Mouse (Mus musculus) frontal cortex, postnatal 25 days (tissue): ENCODE measurements around the gene Gm960.
A peak's percentile ranks its signal among the peaks of the same experiment; 100 is the strongest.

Experiments
- DNase-seq, 2 experiments: peaks; one replicate each; pipeline ENCODE4 v3.0.0; 2022; ENCODE audit warnings: low spot score in 2 of 2

Gene Gm960

GRCm38 (mm10) chr19:4698205-4698677 lies at the start of gene Gm960:
Gene Gm960 (minus strand): TSS chr19:4698668.
- peak; percentile 66 to 77 for DNase-seq

GRCm38 (mm10) chr19:4747631-4748312 lies 49.3 kb upstream of the Gm960 start:
- no peak for DNase-seq

- no peak for DNase-seq
Measured at GRCm38 (mm10) chr19:4746611-4747010, 48.1 kb upstream of the Gm960 start.

- no peak for DNase-seq
Measured at GRCm38 (mm10) chr19:4745681-4746080, 47.2 kb upstream of the Gm960 start.

GRCm38 (mm10) chr19:4745057-4745456 lies 46.6 kb upstream of the Gm960 start:
- DNase-seq = no peak

GRCm38 (mm10) chr19:4744026-4744425 lies 45.6 kb upstream of the Gm960 start:
- DNase-seq = no peak

- DNase-seq = no peak
Measured at GRCm38 (mm10) chr19:4743524-4743923, 45.1 kb upstream of the Gm960 start.

GRCm38 (mm10) chr19:4742229-4742628 lies 43.8 kb upstream of the Gm960 start:
- no peak for DNase-seq

- no peak for DNase-seq
Measured at GRCm38 (mm10) chr19:4741482-4741881, 43.0 kb upstream of the Gm960 start.

- DNase-seq = no peak
Measured at GRCm38 (mm10) chr19:4739762-4740161, 41.3 kb upstream of the Gm960 start.

GRCm38 (mm10) chr19:4739053-4739452 lies 40.6 kb upstream of the Gm960 start:
- DNase-seq = no peak

- DNase-seq = no peak
Measured at GRCm38 (mm10) chr19:4737866-4738265, 39.4 kb upstream of the Gm960 start.

- DNase-seq = no peak
Measured at GRCm38 (mm10) chr19:4733052-4733451, 34.6 kb upstream of the Gm960 start.

GRCm38 (mm10) chr19:4729186-4729585 lies 30.7 kb upstream of the Gm960 start:
- no peak for DNase-seq

GRCm38 (mm10) chr19:4720671-4721244 lies 22.3 kb upstream of the Gm960 start:
- no peak for DNase-seq

GRCm38 (mm10) chr19:4720112-4720511 lies 21.6 kb upstream of the Gm960 start:
- no peak for DNase-seq

- DNase-seq = no peak
Measured at GRCm38 (mm10) chr19:4719351-4719764, 20.9 kb upstream of the Gm960 start.

GRCm38 (mm10) chr19:4718716-4719115 lies 20.2 kb upstream of the Gm960 start:
- no peak for DNase-seq

GRCm38 (mm10) chr19:4717281-4717680 lies 18.8 kb upstream of the Gm960 start:
- no peak for DNase-seq

GRCm38 (mm10) chr19:4716756-4717155 lies 18.3 kb upstream of the Gm960 start:
- no peak for DNase-seq

- no peak for DNase-seq
Measured at GRCm38 (mm10) chr19:4713886-4714285, 15.4 kb upstream of the Gm960 start.

- no peak for DNase-seq
Measured at GRCm38 (mm10) chr19:4712781-4713526, 14.5 kb upstream of the Gm960 start.
